Mouse (Mus musculus) limb, embryonic 15.5 days (tissue): ENCODE results near the gene Fam149a. TPM values are rescaled to one million over a fixed set of nuclear protein-coding genes. Genes with fewer than 3 reads are reported as not detected.

Experiments
- ATAC-seq: fragments of 200-750 bp; cut with Nextera tagmentation; 2 replicates; pipeline ENCODE4 v1.8.0; 2017; ENCODE audit warnings: low read depth, moderate TSS enrichment; ENCODE audit not compliant: insufficient number of reproducible peaks, low FRiP score, low TSS enrichment
- H3K27ac ChIP-seq: fragments of 300-500 bp; sonication (generic); 2 replicates; pipeline ENCODE4 v1.5.1; 2015; ENCODE audit warnings: moderate library complexity, mild to moderate bottlenecking, inconsistent platforms
- H3K27me3 ChIP-seq: fragments of 300-500 bp; sonication (generic); 2 replicates; pipeline ENCODE4 v1.6.1; 2015; ENCODE audit warnings: inconsistent platforms
- H3K36me3 ChIP-seq: fragments of 300-500 bp; sonication (generic); 2 replicates; pipeline ENCODE4 v1.6.1; 2015; ENCODE audit warnings: inconsistent platforms
- H3K4me1 ChIP-seq: fragments of 300-500 bp; sonication (generic); 2 replicates; pipeline ENCODE4 v1.6.1; 2015; ENCODE audit warnings: inconsistent platforms
- H3K4me2 ChIP-seq: fragments of 300-500 bp; sonication (generic); 2 replicates; pipeline ENCODE4 v1.6.1; 2015; ENCODE audit warnings: mild to moderate bottlenecking, inconsistent platforms
- H3K4me3 ChIP-seq: fragments of 300-500 bp; sonication (generic); 2 replicates; pipeline ENCODE4 v1.5.1; 2015; ENCODE audit warnings: mild to moderate bottlenecking, inconsistent platforms
- H3K9ac ChIP-seq: fragments of 300-500 bp; sonication (generic); 2 replicates; pipeline ENCODE4 v1.6.1; 2015; ENCODE audit warnings: inconsistent platforms
- H3K9me3 ChIP-seq: fragments of 300-500 bp; sonication (generic); 2 replicates; pipeline ENCODE4 v1.6.1; 2016; ENCODE audit warnings: inconsistent platforms
- WGBS: fragments of 180-500 bp; shearing (Covaris S2); methylation state at CpG from one replicate; pipeline ENCODE4 v1.1.7; 2015; 5-methylcytosine and 5-hydroxymethylcytosine counted together
- polyA plus RNA-seq: library from polyadenylated mRNA; unstranded; fragments of >200 nt; fragmentation: Nextera tagmentation; extraction: Ambion mirVana; gene quantifications from 2 replicates; pipeline ENCODE4 v1.2.1, GENCODE M21; 2015

Fam149a gene
- polyA plus RNA-seq, 1 experiment from 2014 or later = 11.8 TPM

DNA sequence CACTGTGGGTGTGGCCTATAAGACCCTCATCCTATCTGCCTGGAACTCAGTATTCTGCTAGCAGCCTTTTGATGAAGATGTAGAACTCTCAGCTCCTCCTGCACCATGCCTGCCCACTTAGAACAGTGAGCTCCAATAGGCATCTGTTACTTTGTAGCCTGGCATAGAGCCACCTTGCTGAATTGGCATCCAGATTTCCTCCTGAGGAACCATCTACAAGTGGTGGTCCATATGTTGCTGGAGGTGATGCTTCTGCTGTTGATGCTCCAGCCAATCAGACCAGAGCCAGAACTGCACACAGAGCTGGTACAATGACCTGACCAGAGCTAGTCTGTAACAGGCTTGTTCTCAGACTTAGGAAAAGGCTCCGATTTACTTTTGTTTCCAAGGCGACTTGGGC, 90.3 kb downstream of the Fam149a start:
- ATAC-seq = no peak
- H3K9me3 ChIP-seq = no peaks in the 10 kb centered on the region
- H3K4me2 ChIP-seq = no peak overlapping the region
- H3K27me3 ChIP-seq = no peaks in the 10 kb centered on the region
- H3K9ac ChIP-seq = no peak overlapping the region
- no peaks in the 10 kb centered on the region for H3K4me1 ChIP-seq
- 81% methylated on average over 2 of the region's 2 CpGs for WGBS
- H3K36me3 ChIP-seq = no peaks in the 10 kb centered on the region
- H3K27ac ChIP-seq = no peak overlapping the region
- H3K4me3 ChIP-seq = no peak overlapping the region

Other genes starting within 250 kb of the Fam149a start
- gene F11, start 120.3 kb downstream of the Fam149a start, polyA plus RNA-seq = 0.07 and 0.26 TPM in 2 replicates
- gene Klkb1, start 87.4 kb downstream of the Fam149a start, polyA plus RNA-seq = not detected in 2 replicates
- 0.08 TPM in 1 of 2 replicates, not detected in the other for gene Gm45753, start 73.8 kb downstream of the Fam149a start, polyA plus RNA-seq
- gene Cyp4v3, start 49.1 kb downstream of the Fam149a start, polyA plus RNA-seq = 1.2 and 1.3 TPM in 2 replicates
- gene Tlr3, start 28.8 kb upstream of the Fam149a start, polyA plus RNA-seq = 1.0 and 1.2 TPM in 2 replicates
- gene Sorbs2, start 125.5 kb upstream of the Fam149a start, polyA plus RNA-seq = 34.9 and 40.6 TPM in 2 replicates